Mouse (Mus musculus): ENCODE data around the gene Fbxo2. TPM values are rescaled to one million over a fixed set of nuclear protein-coding genes. Genes with fewer than 3 reads are reported as not detected.

The Fbxo2 gene
- polyA plus RNA-seq (2012; rRNA removed; ENCODE audit: low replicate concordance): 0.19 and 0.60 TPM in 2 replicates

GRCm38 (mm10) chr4:148160436-148161390, at the start of gene Fbxo2, which contains the start of gene Fbxo44:
TSS of gene Fbxo2 (plus strand) at chr4:148160621.
TSS of gene Fbxo44 (minus strand) at chr4:148160482.

GRCm38 (mm10) chr4:148130133-148130532, 30.3 kb upstream of the Fbxo2 start, which contains the start of gene Mad2l2:
TSS of gene Mad2l2 (plus strand) at chr4:148130384.

DNA sequence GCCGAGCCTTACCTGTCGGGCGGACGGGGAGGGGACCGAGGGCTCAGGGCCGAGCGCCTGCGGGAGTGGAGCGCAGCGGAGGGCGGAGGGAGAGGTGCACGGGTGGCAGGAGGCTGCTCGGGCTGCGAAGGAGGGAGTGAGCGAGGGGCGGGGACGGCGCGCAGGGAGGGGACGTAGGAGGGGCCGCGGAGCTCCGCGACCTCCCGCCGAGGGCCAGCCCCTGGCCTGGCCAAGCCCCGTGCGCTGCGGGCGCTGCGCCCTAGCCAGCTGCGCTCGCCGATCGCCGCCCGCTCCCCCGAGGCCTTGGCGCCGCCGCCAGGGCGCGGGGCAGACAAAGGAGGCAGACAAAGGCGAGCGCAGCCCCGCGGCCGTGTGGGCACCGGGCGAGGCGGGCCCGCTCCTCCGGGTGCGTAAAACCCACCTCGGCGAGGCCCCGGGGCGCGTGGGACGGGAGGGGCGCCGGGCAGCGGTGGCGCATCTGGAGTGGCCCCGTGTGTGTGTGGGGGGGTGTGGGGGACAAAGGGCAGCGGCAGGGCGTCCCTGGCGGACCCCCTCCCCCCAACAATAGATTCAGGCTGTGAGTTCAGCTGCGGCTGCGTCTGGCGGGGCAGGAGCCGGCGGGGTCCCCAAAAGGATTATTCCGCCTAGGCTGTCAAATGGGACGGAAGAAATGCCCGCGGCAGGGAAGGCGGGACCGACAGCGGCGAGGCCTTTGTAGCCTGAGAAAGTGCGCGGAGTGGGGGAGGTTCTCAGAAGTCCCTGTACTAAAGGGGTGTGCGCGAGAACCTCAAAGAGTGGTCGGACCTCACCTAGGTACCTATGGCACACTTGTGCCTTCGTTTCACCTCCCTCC, 29.6 kb upstream of the Fbxo2 start, which contains the start of gene Draxin:
Gene Draxin (minus strand): TSS at position 138 of the 853 bp plus-strand sequence.

GRCm38 (mm10) chr4:148151267-148152168, 8.9 kb upstream of the Fbxo2 start, which contains the start of gene Fbxo6:
TSS of gene Fbxo6 (minus strand) at chr4:148152140.

Other genes starting within 250 kb of the Fbxo2 start
- 12.4 and 13.9 TPM in 2 replicates for gene Plod1, start 223.9 kb upstream of the Fbxo2 start, polyA plus RNA-seq (2012; rRNA removed; ENCODE audit: low replicate concordance)
- gene 2510039O18Rik, start 219.7 kb upstream of the Fbxo2 start, polyA plus RNA-seq (2012; rRNA removed; ENCODE audit: low replicate concordance): 118 and 193 TPM in 2 replicates
- gene Nppb, start 174.8 kb upstream of the Fbxo2 start, polyA plus RNA-seq (2012; rRNA removed; ENCODE audit: low replicate concordance): not detected in 2 replicates
- not detected in 2 replicates for gene Nppa, start 159.9 kb upstream of the Fbxo2 start, polyA plus RNA-seq (2012; rRNA removed; ENCODE audit: low replicate concordance)
- 2.5 TPM in 2 replicates for gene Clcn6, start 121.8 kb upstream of the Fbxo2 start, polyA plus RNA-seq (2012; rRNA removed; ENCODE audit: low replicate concordance)
- 4.0 and 7.1 TPM in 2 replicates for gene Mthfr, start 121.5 kb upstream of the Fbxo2 start, polyA plus RNA-seq (2012; rRNA removed; ENCODE audit: low replicate concordance)
- gene Agtrap, start 72.6 kb upstream of the Fbxo2 start, polyA plus RNA-seq (2012; rRNA removed; ENCODE audit: low replicate concordance): 17.5 and 26.5 TPM in 2 replicates
- 12.9 and 14.4 TPM in 2 replicates for gene Mad2l2, start 30.2 kb upstream of the Fbxo2 start, polyA plus RNA-seq (2012; rRNA removed; ENCODE audit: low replicate concordance)
- 0.08 TPM in 1 of 2 replicates, not detected in the other for gene Draxin, start 29.9 kb upstream of the Fbxo2 start, polyA plus RNA-seq (2012; rRNA removed; ENCODE audit: low replicate concordance)
- gene Fbxo6, start 8.5 kb upstream of the Fbxo2 start, polyA plus RNA-seq (2012; rRNA removed; ENCODE audit: low replicate concordance): 32.2 and 64.6 TPM in 2 replicates
- gene Fbxo44, start 139 bp upstream of the Fbxo2 start, polyA plus RNA-seq (2012; rRNA removed; ENCODE audit: low replicate concordance): 10.8 and 13.5 TPM in 2 replicates
- gene Disp3, start 127.3 kb downstream of the Fbxo2 start, polyA plus RNA-seq (2012; rRNA removed; ENCODE audit: low replicate concordance): 0.13 and 0.92 TPM in 2 replicates